Mouse (Mus musculus): ENCODE results near the gene Kbtbd13. TPM values are rescaled to one million over a fixed set of nuclear protein-coding genes. Genes with fewer than 3 reads are reported as not detected.

Gene Kbtbd13
- 5.0 and 5.5 TPM in 2 replicates for polyA plus RNA-seq (2015; fragmentation: Nextera tagmentation; extraction: Ambion mirVana)

DNA sequence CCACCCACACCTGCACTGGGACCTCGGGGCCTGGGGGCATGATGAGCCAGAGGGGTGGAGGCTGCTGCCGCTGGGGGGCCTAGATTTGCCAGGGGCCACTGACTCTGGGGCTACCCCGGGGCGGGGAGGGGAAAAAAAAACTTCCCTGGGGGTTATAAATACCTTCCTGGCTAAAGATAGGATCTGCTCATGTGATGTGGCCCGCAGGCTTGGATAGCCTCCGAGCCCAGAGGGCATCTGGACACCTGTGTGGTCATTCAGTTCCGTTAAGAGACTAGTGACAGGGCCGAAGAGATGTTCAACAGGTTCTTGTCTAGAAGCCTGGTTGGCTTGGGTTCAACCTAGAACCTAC is at the start of gene Kbtbd13:
Gene Kbtbd13, minus strand, starts transcription at position 40 of the 352 bp plus-strand sequence.
- no peak for ATAC-seq (ENCODE audit: borderline replicate concordance, extremely low read depth, low FRiP score, low TSS enrichment)
- H3K9me3 ChIP-seq, result no peaks in the 10 kb centered on the region
- H3K4me2 ChIP-seq, result peak within 1 kb of the TSS; percentile 62
- peak within 1 kb of the TSS; percentile 24 for H3K9ac ChIP-seq
- H3K36me3 ChIP-seq, result no peaks in the 10 kb centered on the region
- peak within 1 kb of the TSS; percentile 37 for H3K4me3 ChIP-seq
- H3K27ac ChIP-seq, result no peak within 1 kb of the TSS
- peaks cover 30% of the 10 kb centered on the region for H3K27me3 ChIP-seq
- H3K4me1 ChIP-seq, result peaks cover 40% of the 10 kb centered on the region
- 35% methylated on average over 8 of the region's 8 CpGs for WGBS

DNA sequence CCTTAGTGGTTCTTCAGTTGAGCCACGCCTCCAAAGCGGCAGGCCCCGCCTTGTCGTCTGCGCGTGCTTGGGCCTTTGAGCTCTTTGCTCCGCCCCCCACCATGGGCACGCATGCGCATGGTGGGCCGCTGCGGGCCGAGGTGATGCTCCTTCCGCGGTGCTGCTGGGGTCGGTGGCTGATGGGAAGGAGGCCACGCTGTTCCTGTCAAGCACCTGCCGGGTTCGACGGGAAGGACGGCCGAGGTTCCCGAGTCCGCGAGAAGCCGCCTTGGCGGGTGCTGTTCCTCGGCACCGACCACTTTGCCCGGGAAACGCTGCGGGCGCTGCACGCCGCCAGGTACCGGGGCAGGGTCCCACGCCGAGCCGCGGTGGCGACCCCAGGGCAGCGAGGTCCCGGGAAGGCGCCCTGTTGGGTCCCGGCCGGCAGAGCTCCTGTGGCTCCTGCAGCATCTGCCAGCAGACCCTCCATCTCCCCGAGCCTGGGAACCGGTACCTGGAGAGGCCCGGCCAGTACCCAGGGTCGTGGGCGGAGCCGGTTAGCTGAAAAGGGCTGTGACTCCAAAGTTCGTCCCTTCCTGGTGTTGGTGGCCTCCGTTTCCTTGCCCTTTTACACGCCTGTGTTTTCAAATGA is 44.3 kb upstream of the Kbtbd13 start, which contains the start of gene Mtfmt:
Gene Mtfmt, plus strand, starts transcription at position 112 of the 631 bp plus-strand sequence.
- Histone ChIP-seq H3K27me3 (no peaks in the 10 kb centered on the region), H3K4me3 (peak within 1 kb of the TSS; percentile 69), H3K9ac (peak within 1 kb of the TSS; percentile 67), H3K36me3 (peaks cover 15% of the 10 kb centered on the region; the same call in 1 of the 2 replicates), H3K4me2 (peak within 1 kb of the TSS; percentile 68), H3K4me1 (peaks cover 8% of the 10 kb centered on the region; the same call in 1 of the 2 replicates), H3K27ac (peak within 1 kb of the TSS; percentile 3; the same call in 1 of the 2 replicates), H3K9me3 (no peaks in the 10 kb centered on the region)
- ATAC-seq (ENCODE audit: borderline replicate concordance, extremely low read depth, low FRiP score, low TSS enrichment), result peak; percentile 88
- WGBS, result under 1% methylated on average over 54 of the region's 54 CpGs

DNA sequence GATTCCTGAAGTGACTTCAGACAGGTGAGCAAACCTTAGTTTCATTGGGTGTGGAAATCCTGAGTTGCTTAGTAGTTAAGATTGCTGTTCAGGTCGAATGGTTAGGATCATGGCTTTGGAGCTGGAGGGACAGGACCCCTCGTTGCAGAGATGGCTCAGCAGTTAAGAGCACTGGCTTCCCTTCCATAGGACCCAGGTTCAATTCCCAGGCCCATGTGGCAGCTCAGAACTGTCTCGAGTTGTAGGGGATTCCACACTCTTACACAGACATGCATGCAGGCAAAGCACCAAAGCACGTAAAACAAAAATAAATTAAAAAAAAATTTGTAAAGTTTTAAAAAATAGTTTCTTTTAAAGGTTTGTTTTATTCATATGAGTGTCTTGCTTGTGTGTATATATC is 43.8 kb upstream of the Kbtbd13 start:
- Histone ChIP-seq H3K27ac (no peak overlapping the region), H3K36me3 (peaks cover 10% of the 10 kb centered on the region; the same call in 1 of the 2 replicates), H3K4me1 (peaks cover 8% of the 10 kb centered on the region; the same call in 1 of the 2 replicates), H3K9ac (no peak overlapping the region), H3K4me2 (peak overlapping the region; percentile 68; the same call in 1 of the 2 replicates), H3K9me3 (no peaks in the 10 kb centered on the region), H3K4me3 (peak overlapping the region; percentile 69; the same call in 1 of the 2 replicates), H3K27me3 (no peaks in the 10 kb centered on the region)
- whole genome bisulfite sequencing, result 64% methylated on average over 4 of the region's 4 CpGs
- ATAC-seq (ENCODE audit: borderline replicate concordance, extremely low read depth, low FRiP score, low TSS enrichment), result no peak

DNA sequence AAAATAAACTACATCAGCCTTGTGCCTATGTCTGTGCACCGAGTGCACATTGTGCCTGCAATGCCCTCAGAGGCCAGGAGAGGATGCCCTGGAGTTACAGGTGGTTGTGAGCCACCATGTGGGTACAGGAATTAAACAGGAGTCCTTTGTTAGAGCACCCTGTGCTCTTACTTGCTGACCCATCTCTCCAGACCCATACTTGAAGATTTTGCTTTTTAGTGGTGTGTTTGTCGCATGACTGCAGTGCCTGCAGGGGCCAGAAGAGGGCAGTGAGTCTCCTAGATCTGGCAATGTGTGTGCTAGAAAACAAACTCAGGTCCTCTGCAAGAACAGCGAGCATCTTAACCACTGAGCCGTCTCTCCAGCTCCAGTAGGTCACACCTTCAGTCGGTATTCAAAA is 42.7 kb upstream of the Kbtbd13 start:
- Histone ChIP-seq H3K9me3 (no peaks in the 10 kb centered on the region), H3K36me3 (0 out of 2 replicates have a peak, but pooled peaks cover 7% of the 10 kb centered on the region), H3K27ac (no peak overlapping the region), H3K4me3 (no peak overlapping the region), H3K4me1 (peaks cover 8% of the 10 kb centered on the region; the same call in 1 of the 2 replicates), H3K27me3 (no peaks in the 10 kb centered on the region), H3K4me2 (no peak overlapping the region), H3K9ac (no peak overlapping the region)
- WGBS, result 55% methylated on average over 5 of the region's 5 CpGs
- ATAC-seq (ENCODE audit: borderline replicate concordance, extremely low read depth, low FRiP score, low TSS enrichment), result no peak

DNA sequence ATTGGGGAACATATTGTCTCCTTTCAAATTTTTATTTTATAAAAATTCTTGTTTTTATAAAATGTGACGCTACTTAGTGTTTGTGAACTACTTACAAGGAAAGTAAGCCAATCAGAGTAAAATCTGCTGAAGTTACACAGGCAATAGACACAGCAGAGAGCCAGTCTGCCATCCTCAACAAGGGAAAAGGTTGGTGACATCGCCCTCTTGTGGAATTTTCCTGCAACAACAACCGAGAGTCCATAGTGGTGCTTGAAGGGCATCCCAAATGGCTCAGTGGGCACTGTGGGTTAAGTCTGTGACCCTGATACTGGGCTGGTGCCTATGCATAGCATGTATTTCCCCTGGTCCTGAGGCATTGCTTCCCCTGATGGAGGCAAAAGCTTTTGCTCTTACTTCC is 40.8 kb upstream of the Kbtbd13 start:
- no peaks in the 10 kb centered on the region for H3K27me3 ChIP-seq
- no peak overlapping the region for H3K4me2 ChIP-seq
- no peaks in the 10 kb centered on the region for H3K9me3 ChIP-seq
- H3K9ac ChIP-seq, result no peak overlapping the region
- 0 out of 2 replicates have a peak, but pooled peaks have one; percentile 32 for ATAC-seq (ENCODE audit: borderline replicate concordance, extremely low read depth, low FRiP score, low TSS enrichment)
- no peak overlapping the region for H3K27ac ChIP-seq
- H3K4me1 ChIP-seq, result peaks cover 8% of the 10 kb centered on the region; the same call in 1 of the 2 replicates
- H3K36me3 ChIP-seq, result no peaks in the 10 kb centered on the region
- no peak overlapping the region for H3K4me3 ChIP-seq
- 1% methylated on average over 3 of the region's 3 CpGs for WGBS

GRCm38 (mm10) chr9:65430921-65431320 is 39.5 kb upstream of the Kbtbd13 start:
- Histone ChIP-seq H3K27me3 (no peaks in the 10 kb centered on the region), H3K27ac (no peak overlapping the region), H3K9ac (no peak overlapping the region), H3K4me3 (no peak overlapping the region), H3K4me2 (no peak overlapping the region), H3K9me3 (no peaks in the 10 kb centered on the region), H3K4me1 (0 out of 2 replicates have a peak, but pooled peaks cover 3% of the 10 kb centered on the region), H3K36me3 (no peaks in the 10 kb centered on the region)
- ATAC-seq (ENCODE audit: borderline replicate concordance, extremely low read depth, low FRiP score, low TSS enrichment), result no peak
- WGBS, result 86% methylated on average over 5 of the region's 5 CpGs

GRCm38 (mm10) chr9:65430401-65430800 is 38.9 kb upstream of the Kbtbd13 start:
- Histone ChIP-seq H3K9ac (no peak overlapping the region), H3K4me1 (0 out of 2 replicates have a peak, but pooled peaks cover 3% of the 10 kb centered on the region), H3K9me3 (no peaks in the 10 kb centered on the region), H3K27ac (no peak overlapping the region), H3K36me3 (no peaks in the 10 kb centered on the region), H3K4me3 (no peak overlapping the region), H3K27me3 (no peaks in the 10 kb centered on the region), H3K4me2 (no peak overlapping the region)
- no peak for ATAC-seq (ENCODE audit: borderline replicate concordance, extremely low read depth, low FRiP score, low TSS enrichment)

- Histone ChIP-seq H3K4me3 (no peak overlapping the region), H3K9ac (no peak overlapping the region), H3K4me2 (no peak overlapping the region), H3K27ac (no peak overlapping the region), H3K36me3 (no peaks in the 10 kb centered on the region), H3K4me1 (no peaks in the 10 kb centered on the region), H3K9me3 (no peaks in the 10 kb centered on the region), H3K27me3 (no peaks in the 10 kb centered on the region)
- WGBS, result 76% methylated on average over 5 of the region's 5 CpGs
- ATAC-seq (ENCODE audit: borderline replicate concordance, extremely low read depth, low FRiP score, low TSS enrichment), result no peak
These were observed 36.6 kb upstream of the Kbtbd13 start for GRCm38 (mm10) chr9:65428003-65428402.

GRCm38 (mm10) chr9:65427511-65427910 is 36.1 kb upstream of the Kbtbd13 start:
- Histone ChIP-seq H3K27me3 (no peaks in the 10 kb centered on the region), H3K4me1 (no peaks in the 10 kb centered on the region), H3K9ac (no peak overlapping the region), H3K27ac (no peak overlapping the region), H3K4me2 (no peak overlapping the region), H3K9me3 (no peaks in the 10 kb centered on the region), H3K4me3 (no peak overlapping the region), H3K36me3 (no peaks in the 10 kb centered on the region)
- ATAC-seq (ENCODE audit: borderline replicate concordance, extremely low read depth, low FRiP score, low TSS enrichment), result no peak
- WGBS, result 63% methylated on average over 2 of the region's 2 CpGs

- WGBS, result 31% methylated on average over 3 of the region's 3 CpGs
- Histone ChIP-seq H3K27me3 (no peaks in the 10 kb centered on the region), H3K27ac (no peak overlapping the region), H3K4me1 (no peaks in the 10 kb centered on the region), H3K4me3 (no peak overlapping the region), H3K9me3 (no peaks in the 10 kb centered on the region), H3K4me2 (no peak overlapping the region), H3K9ac (no peak overlapping the region), H3K36me3 (no peaks in the 10 kb centered on the region)
- no peak for ATAC-seq (ENCODE audit: borderline replicate concordance, extremely low read depth, low FRiP score, low TSS enrichment)
These were observed 32.9 kb upstream of the Kbtbd13 start for GRCm38 (mm10) chr9:65424393-65424792.

- Histone ChIP-seq H3K27ac (no peak within 1 kb of the TSS), H3K4me2 (no peak within 1 kb of the TSS), H3K9ac (no peak within 1 kb of the TSS), H3K27me3 (no peaks in the 10 kb centered on the region), H3K36me3 (no peaks in the 10 kb centered on the region), H3K4me3 (no peak within 1 kb of the TSS), H3K9me3 (no peaks in the 10 kb centered on the region), H3K4me1 (no peaks in the 10 kb centered on the region)
- no peak for ATAC-seq (ENCODE audit: borderline replicate concordance, extremely low read depth, low FRiP score, low TSS enrichment)
- WGBS, result 78% methylated on average over 11 of the region's 11 CpGs
These were observed 31.5 kb upstream of the Kbtbd13 start, which contains the start of gene Slc51b for GRCm38 (mm10) chr9:65422760-65423501. Gene Slc51b (minus strand): TSS chr9:65422955.

DNA sequence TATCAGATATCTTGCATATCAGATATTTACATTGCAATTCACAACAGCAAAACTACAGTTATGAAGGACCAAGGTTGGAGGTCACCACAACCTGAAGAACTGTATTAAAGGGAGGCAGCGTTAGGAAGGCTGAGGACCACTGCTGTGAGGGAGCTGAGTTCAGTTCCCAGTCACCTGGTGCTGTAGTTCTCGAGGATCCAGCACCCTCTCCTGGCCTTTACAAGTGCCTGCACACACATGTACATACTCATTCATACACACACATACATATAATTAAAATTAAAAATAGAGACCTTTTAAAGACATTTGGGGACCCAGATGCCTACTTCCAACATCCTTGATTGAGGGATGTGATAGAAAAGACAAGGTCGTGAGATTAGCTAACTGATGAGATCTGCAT is 28.2 kb upstream of the Kbtbd13 start:
- Histone ChIP-seq H3K36me3 (no peaks in the 10 kb centered on the region), H3K4me1 (no peaks in the 10 kb centered on the region), H3K27ac (no peak overlapping the region), H3K4me2 (no peak overlapping the region), H3K9me3 (no peaks in the 10 kb centered on the region), H3K4me3 (no peak overlapping the region), H3K9ac (no peak overlapping the region), H3K27me3 (no peaks in the 10 kb centered on the region)
- WGBS, result 60% methylated on average over 3 of the region's 3 CpGs
- no peak for ATAC-seq (ENCODE audit: borderline replicate concordance, extremely low read depth, low FRiP score, low TSS enrichment)

Measured in lung, embryonic 15.5 days (tissue).